Mouse (Mus musculus): ENCODE measurements around the gene Nol9.

GRCm38 (mm10) chr4:152107493-152107892 is 68.4 kb downstream of the Nol9 start:
- TF ChIP-seq GATA1 (IDR thresholded peaks at IDR 0.05; ENCODE audit: borderline replicate concordance, low read length) (no peak), FLI1 (IDR thresholded peaks at IDR 0.05; ENCODE audit: low read length) (no peak)

Data from megakaryocyte, embryonic 14.5 days (primary cell).